Mouse (Mus musculus) cerebellum, postnatal 4 days (tissue): Measurements from ENCODE around the gene Gm6710.
"Not testable (repeated sequence)": the region's sequence is repeated elsewhere in the genome, so short reads cannot be mapped to it uniquely, and the experiment has no call there.

Experiments used
- DNase-seq, 2 experiments: peaks; one replicate each; pipeline ENCODE4 v3.0.0; 2022; ENCODE audit warnings: low spot score in 2 of 2, mixed read lengths in 1 of 2

The Gm6710 gene

GRCm38 (mm10) chr2:175869024-175869423 is at the start of gene Gm6710:
TSS of gene Gm6710 (plus strand) at chr2:175869219.
- not testable (repeated sequence) for DNase-seq
